ENCODE assay signal across 8 mouse cellular contexts in genomic region chr3:84480006-84480897, GRCm38 (mm10). TPM values are rescaled to one million over a fixed set of nuclear protein-coding genes. Genes with fewer than 3 reads are reported as not detected.
A peak's percentile ranks its signal among the peaks of the same experiment; 100 is the strongest.
DNase-seq lines count a peak whose midpoint lies in the region; ATAC-seq and TF ChIP-seq lines count a peak whose summit lies in the region.

TSS of gene Fhdc1 (minus strand) at chr3:84480429.

- no peaks in the 10 kb centered on the region for H3K36me3 ChIP-seq in embryonic facial prominence, embryonic 13.5 days
- H3K36me3 ChIP-seq in heart, postnatal 0 days (replicated peaks; ENCODE audit: control insufficient read depth, insufficient read depth, low read length): no peaks in the 10 kb centered on the region
- H3K36me3 ChIP-seq in lung, postnatal 0 days (ENCODE audit: insufficient read depth, low read length): no peaks in the 10 kb centered on the region

- TF ChIP-seq EP300 in heart, postnatal 0 days (IDR thresholded peaks at IDR 0.05; ENCODE audit: low read depth): no peak
- no peak for TF ChIP-seq EP300 in lung, postnatal 0 days (IDR thresholded peaks at IDR 0.05)

- H3K27me3 ChIP-seq in embryonic facial prominence, embryonic 13.5 days: peaks cover 52% of the 10 kb centered on the region
- H3K27me3 ChIP-seq in heart, postnatal 0 days (ENCODE audit: control insufficient read depth, insufficient read depth, low read length): peaks cover 30% of the 10 kb centered on the region
- 0 out of 2 replicates have a peak, but pooled peaks cover 6% of the 10 kb centered on the region for H3K27me3 ChIP-seq in lung, postnatal 0 days (replicated peaks; ENCODE audit: insufficient read depth, low read length)

- H3K4me1 ChIP-seq in embryonic facial prominence, embryonic 13.5 days: peaks cover 34% of the 10 kb centered on the region
- H3K4me1 ChIP-seq in heart, postnatal 0 days (ENCODE audit: control insufficient read depth, insufficient read depth): no peaks in the 10 kb centered on the region
- 0 out of 2 replicates have a peak, but pooled peaks cover 4% of the 10 kb centered on the region for H3K4me1 ChIP-seq in lung, postnatal 0 days (ENCODE audit: insufficient read depth, low read depth, low read length)

- peak; percentile 68 for DNase-seq in CD4-positive, CD25-positive, alpha-beta regulatory T cell, adult 2 months (ENCODE audit: low read depth, low spot score)
- peak; percentile 79 for DNase-seq in adrenal gland, postnatal 14 days
- no peak for DNase-seq in heart, postnatal 0 days (ENCODE audit: low spot score)
- DNase-seq in kidney, postnatal 25 days: peak; percentile 67 to 84
- peak; percentile 89 for DNase-seq in lung, postnatal 0 days (ENCODE audit: low spot score)
- peak; percentile 36 for DNase-seq in ovary, postnatal 10 days (ENCODE audit: low spot score)
- DNase-seq in thymus, postnatal 0 days (ENCODE audit: low spot score): peak; percentile 19

- peak within 1 kb of the TSS; percentile 16; the same call in 1 of the 2 replicates for H3K27ac ChIP-seq in embryonic facial prominence, embryonic 13.5 days
- H3K27ac ChIP-seq in heart, postnatal 0 days (ENCODE audit: low read depth): no peak within 1 kb of the TSS
- H3K27ac ChIP-seq in lung, postnatal 0 days (ENCODE audit: low read length): peak within 1 kb of the TSS; percentile 76

- TF ChIP-seq CTCF in heart, postnatal 0 days (IDR thresholded peaks at IDR 0.05; ENCODE audit: low read depth): no peak
- peak; percentile 47 for TF ChIP-seq CTCF in lung, postnatal 0 days (IDR thresholded peaks at IDR 0.05)

- ATAC-seq in embryonic facial prominence, embryonic 13.5 days (ENCODE audit: insufficient number of reproducible peaks, insufficient read depth, low FRiP score, low TSS enrichment, low read depth): peak; percentile 61; the same call in 1 of the 2 replicates
- peak; percentile 67 for ATAC-seq in heart, postnatal 0 days (ENCODE audit: insufficient read depth, low read depth)
- ATAC-seq in lung, postnatal 0 days: peak; percentile 81

- H3K4me3 ChIP-seq in embryonic facial prominence, embryonic 13.5 days: peak within 1 kb of the TSS; percentile 67
- peak within 1 kb of the TSS; percentile 65 for H3K4me3 ChIP-seq in heart, postnatal 0 days (ENCODE audit: low read depth, low read length)
- peak within 1 kb of the TSS; percentile 63 for H3K4me3 ChIP-seq in lung, postnatal 0 days (ENCODE audit: low read depth, low read length)

- no peaks in the 10 kb centered on the region for H3K9me3 ChIP-seq in embryonic facial prominence, embryonic 13.5 days
- no peaks in the 10 kb centered on the region for H3K9me3 ChIP-seq in heart, postnatal 0 days (replicated peaks; ENCODE audit: control insufficient read depth, low read length)
- H3K9me3 ChIP-seq in lung, postnatal 0 days (ENCODE audit: low read length): no peaks in the 10 kb centered on the region

- WGBS in embryonic facial prominence, embryonic 13.5 days: under 1% methylated on average over 81 of the region's 82 CpGs
- WGBS in heart, postnatal 0 days: under 1% methylated on average over 55 of the region's 82 CpGs
- WGBS in lung, postnatal 0 days: 0% methylated on average over 61 of the region's 82 CpGs

- peak within 1 kb of the TSS; percentile 74 for H3K9ac ChIP-seq in embryonic facial prominence, embryonic 13.5 days
- H3K9ac ChIP-seq in heart, postnatal 0 days (replicated peaks; ENCODE audit: low read depth, low read length): peak within 1 kb of the TSS; percentile 37
- peak within 1 kb of the TSS; percentile 39 for H3K9ac ChIP-seq in lung, postnatal 0 days (replicated peaks; ENCODE audit: low read depth)

- H3K4me2 ChIP-seq in embryonic facial prominence, embryonic 13.5 days: peak within 1 kb of the TSS; percentile 100
- H3K4me2 ChIP-seq in heart, postnatal 0 days (ENCODE audit: low read depth, low read length): peak within 1 kb of the TSS; percentile 98
- peak within 1 kb of the TSS; percentile 96 for H3K4me2 ChIP-seq in lung, postnatal 0 days (replicated peaks; ENCODE audit: low read depth, low read length)

RNA-seq across cellular contexts. Expression of gene Fhdc1, which starts in this region (rescaled TPM):
- total RNA-seq in adrenal gland, postnatal 14 days (2021): 13.6 and 15.1 TPM in 2 replicates
- 5.9 and 6.1 TPM in 2 replicates for polyA plus RNA-seq in embryonic facial prominence, embryonic 13.5 days (2015; fragmentation: Nextera tagmentation; extraction: Ambion mirVana)
- total RNA-seq in heart, postnatal 0 days (2014; rRNA removed; ENCODE audit: low replicate concordance): 1.2 and 1.5 TPM in 2 replicates
- 0.48 and 0.71 TPM in 2 replicates for polyA plus RNA-seq in heart, postnatal 0 days (2015; fragmentation: Nextera tagmentation; extraction: Ambion mirVana)
- 15.5 and 16.7 TPM in 2 replicates for polyA plus RNA-seq in lung, postnatal 0 days (2015; fragmentation: Nextera tagmentation; extraction: Ambion mirVana)
- polyA plus RNA-seq in thymus, postnatal 0 days (2015; fragmentation: Nextera tagmentation; extraction: Ambion mirVana): 0.36 and 0.45 TPM in 2 replicates

Comparison
In these comparisons a context has a peak if more than half of its experiments do, and no peak if none do; other contexts are left out.
1. Peak in DNase-seq in thymus, postnatal 0 days; RNA of the gene not detected or under 1 TPM.